Mouse (Mus musculus): ENCODE measurements around the gene Dnajc3.

The Dnajc3 gene

DNA sequence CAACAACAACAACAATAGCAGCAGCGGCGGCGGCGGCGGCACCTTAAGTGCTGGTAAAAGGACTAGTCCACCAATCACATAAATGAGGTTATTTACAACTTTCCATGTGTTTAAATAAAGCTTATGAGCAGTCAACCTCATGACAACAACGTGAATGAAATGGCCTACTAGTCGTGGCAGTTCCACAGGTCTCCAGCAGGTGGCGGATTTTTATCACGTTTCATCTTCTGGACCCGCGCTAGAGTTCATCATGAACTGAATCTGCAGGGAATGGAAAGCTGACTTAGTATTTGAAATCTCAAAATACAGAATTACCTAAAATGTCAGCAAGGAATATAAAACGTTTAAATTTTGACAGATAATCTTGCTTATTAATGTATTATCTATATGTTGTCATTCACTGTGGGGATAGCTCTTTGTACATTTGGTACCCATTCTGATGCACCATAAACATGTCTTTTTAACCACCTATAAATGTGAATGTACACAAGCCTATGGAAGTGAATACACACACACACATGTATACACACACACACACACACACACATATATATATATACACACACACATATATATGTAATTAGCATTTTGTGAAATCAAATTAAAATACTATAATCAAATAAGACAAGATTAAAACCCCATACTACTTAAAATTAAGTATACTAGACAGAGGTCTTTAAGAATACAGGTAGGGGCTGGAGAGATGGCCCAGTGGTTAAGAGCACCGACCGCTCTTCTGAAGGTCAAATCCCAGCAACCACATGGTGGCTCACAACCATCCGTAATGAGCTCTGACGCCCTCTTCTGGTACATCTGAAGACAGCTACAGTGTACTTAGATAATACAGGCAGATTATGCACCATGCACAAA lies 49.1 kb downstream of the Dnajc3 start:
- DNase-seq, result peak; percentile 87

DNA sequence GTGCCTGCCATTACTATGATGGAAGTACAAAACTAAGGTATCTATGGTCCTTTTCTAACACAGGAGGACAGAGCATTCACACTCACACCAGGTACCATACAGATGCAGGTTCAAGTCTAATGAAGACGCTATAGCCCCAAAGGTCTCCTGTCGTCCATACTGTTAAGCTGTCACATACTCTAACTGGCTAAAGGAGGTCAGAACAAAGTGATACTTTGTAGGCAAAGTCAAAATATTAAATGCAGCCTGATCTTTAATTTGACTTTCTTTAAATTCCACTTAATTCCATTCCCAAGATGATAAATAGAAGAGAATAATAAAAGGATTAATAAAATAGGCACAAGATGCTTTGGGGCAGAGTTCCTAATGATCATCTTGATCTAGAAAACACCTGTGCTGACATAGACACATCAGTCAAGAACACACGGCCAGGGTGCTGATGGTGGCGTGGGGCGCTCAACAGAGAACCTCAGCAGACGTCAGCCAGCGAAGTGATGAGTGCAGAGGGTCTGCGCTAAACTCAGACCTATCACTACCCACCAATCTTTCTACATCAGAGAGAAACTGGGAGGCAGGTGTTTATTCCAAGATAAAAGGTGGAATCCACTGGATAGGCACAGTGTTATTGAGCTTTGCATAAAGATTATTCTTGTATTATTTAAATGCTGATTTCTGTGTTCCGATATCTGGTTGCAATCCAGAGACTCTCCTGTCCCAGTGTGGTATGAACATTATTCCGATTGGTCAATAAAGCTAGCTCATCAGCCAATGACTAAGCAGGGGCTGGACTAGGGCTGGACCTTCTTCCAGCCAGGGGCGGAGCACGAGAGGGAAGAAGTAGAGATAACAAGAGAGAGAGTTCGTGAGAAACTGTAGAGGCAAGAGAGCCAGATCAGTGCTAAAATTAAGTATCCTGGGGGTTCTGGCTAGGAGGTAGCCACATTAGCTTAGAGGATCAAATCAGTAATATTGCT lies 50.0 kb downstream of the Dnajc3 start:
- no peak for DNase-seq

DNA sequence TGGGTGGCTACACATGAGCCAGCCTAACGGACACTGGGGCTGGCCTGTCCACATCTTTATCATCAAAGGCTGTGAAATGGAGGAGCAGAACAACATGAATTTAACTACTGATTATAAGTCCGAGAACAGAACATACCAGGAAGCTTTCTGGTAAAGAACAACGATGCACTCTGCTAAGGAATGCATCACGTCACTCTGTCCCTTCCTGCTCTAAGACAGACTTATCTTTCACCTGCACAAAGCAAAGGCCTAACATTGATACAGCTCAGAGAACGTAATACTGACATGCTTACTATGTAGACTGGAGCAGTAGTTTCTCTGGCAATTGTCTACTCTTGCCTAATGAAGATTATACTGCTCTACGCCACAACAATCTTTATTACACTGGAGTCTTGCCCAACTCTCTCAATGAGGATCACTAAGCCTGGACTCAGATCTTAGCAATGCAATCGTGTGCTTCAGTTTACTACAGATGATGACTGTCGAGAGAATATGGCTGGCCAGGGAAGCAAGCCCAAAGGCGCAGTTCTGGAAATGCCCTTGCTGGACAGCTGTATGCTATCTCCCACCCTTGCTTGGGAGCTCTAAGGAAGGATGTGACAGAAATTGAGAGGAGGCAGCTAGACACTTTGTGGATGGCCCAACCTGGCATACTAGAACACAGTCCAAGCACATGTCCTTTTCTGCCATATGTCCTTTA lies 57.6 kb downstream of the Dnajc3 start:
- no peak for DNase-seq

GRCm38 (mm10) chr14:119003320-119003719 lies 65.5 kb downstream of the Dnajc3 start:
- peak; percentile 72 for DNase-seq

GRCm38 (mm10) chr14:119005834-119006233 lies 68.1 kb downstream of the Dnajc3 start:
- no peak for DNase-seq

- DNase-seq, result peak; percentile 29
Observed at GRCm38 (mm10) chr14:119006441-119007102, 68.8 kb downstream of the Dnajc3 start.

DNA sequence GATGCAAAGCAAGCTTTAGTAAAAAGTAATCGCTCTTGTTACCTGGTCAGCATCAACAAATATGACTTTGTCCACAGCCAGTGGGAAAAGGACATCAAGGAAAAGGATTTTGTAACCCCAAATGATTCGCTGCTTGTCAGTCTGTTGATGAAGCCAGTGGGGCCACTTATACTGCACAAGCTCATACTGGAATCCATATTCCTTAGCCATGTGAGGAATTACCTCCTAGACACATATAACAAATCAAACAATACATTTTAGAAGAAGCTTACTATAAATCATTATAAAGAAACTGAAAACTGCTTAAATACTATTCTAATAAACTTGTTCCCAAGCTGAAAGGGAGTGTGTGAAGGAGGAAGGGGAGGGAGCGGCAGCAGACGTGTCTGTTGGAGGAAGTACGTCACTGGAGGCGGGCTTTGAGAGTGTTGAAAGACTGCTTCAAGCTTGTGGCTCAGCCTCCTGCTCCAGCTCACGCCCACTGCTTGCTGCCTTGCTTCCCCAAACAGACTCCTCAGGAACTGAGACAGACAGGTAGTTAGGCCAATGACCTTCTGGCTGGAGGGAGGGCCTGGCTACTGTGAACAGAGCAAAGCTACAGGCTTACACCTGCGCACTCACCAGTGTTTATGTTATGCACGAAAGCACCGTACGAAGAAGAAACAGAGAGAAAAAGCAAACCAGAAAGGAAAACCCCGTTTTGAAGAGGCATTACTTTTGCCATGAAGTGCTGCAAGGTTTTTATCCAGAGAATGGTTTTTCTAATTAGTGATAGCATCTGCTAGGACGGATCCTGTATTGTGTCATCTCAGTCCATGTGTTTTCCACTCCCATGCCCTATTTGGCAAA lies 69.6 kb downstream of the Dnajc3 start:
- peak; percentile 94 for DNase-seq

GRCm38 (mm10) chr14:119008031-119008590 lies 70.3 kb downstream of the Dnajc3 start:
- DNase-seq, result no peak

DNA sequence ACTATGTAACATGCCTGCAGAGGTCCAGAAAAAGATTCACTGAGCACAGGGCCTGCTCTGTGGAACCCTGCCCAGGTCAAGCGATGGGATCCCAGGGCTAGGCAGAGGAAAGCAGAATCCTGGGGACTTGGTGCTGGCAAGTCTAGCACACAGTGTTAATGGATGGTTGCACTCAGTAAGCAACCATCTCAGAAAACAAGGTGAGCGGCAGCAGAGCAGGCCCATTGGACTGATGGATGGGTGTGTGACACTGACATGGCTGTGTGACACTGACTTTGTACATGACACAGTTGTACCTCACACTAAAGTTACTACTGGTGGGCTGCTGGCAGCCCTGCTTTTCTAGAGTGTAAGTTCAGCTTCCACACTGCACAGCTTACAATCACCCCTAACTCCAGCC lies 71.8 kb downstream of the Dnajc3 start:
- no peak for DNase-seq

DNA sequence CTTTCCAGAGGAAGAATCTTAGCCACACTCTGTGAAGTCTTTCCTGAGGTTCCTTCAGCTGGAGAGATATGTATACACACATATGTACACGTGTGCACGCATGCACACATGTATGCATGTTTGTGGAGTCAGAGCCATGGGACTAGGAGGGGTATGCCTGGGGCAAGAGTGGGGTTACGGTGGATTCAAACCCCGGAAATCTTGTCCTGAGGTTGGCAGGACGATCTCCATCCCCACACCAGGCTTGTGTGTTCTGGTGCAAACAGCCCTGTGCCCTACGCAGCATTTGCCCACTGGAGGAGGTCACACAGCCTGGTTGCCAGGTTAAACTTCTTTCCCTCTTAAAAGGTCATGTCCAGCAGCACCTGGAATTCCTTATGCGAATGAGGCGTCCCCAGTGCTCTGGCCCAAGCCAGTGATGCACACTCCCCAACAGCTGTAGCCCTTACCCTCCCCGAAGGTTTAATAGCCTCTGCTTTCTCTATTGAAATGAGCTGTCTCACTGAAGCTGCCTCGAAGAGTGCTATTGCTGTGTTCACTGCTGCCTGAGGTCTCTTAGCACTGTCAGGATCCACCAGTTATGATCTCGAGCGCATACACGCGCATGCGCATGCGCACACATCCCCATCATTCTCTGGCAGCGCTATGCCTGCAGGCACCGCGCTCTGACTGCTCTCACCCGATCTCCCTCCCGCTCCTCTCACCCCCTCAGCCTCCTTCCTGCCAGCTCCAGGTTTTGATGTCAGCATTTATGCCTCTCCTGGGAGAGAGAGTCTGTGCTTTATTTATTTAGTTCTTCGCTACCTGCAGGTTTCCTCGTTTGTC lies 75.0 kb downstream of the Dnajc3 start:
- DNase-seq, result peak; percentile 77

- no peak for DNase-seq
Observed at GRCm38 (mm10) chr14:119013549-119013948, 75.8 kb downstream of the Dnajc3 start.

GRCm38 (mm10) chr14:119025889-119026288 lies 88.1 kb downstream of the Dnajc3 start:
- DNase-seq, result peak; percentile 76

GRCm38 (mm10) chr14:119027130-119027529 lies 89.4 kb downstream of the Dnajc3 start:
- peak; percentile 82 for DNase-seq

- DNase-seq, result no peak
Observed at GRCm38 (mm10) chr14:119027675-119028253, 90.0 kb downstream of the Dnajc3 start.

Measured in thymus, postnatal 4 days (tissue).